Mouse (Mus musculus) lung, adult 18-20 months (tissue): ENCODE data around the gene Ftl1.

Source experiments
- DNase-seq, 2 experiments: peaks; one replicate each; pipeline ENCODE4 v3.0.0; 2022; ENCODE audit warnings: mixed read lengths in 2 of 2

The Ftl1 gene

GRCm38 (mm10) chr7:45449974-45450373 lies 9.7 kb downstream of the Ftl1 start:
- DNase-seq = no peak

- peak in 1 of 2 experiments; percentile 36 for DNase-seq
Observed at GRCm38 (mm10) chr7:45447325-45447990, 12.2 kb downstream of the Ftl1 start.

- DNase-seq = no peak
Observed at GRCm38 (mm10) chr7:45446589-45446988, 13.1 kb downstream of the Ftl1 start.

- no peak for DNase-seq
Observed at GRCm38 (mm10) chr7:45443526-45444420, 15.9 kb downstream of the Ftl1 start.

DNA sequence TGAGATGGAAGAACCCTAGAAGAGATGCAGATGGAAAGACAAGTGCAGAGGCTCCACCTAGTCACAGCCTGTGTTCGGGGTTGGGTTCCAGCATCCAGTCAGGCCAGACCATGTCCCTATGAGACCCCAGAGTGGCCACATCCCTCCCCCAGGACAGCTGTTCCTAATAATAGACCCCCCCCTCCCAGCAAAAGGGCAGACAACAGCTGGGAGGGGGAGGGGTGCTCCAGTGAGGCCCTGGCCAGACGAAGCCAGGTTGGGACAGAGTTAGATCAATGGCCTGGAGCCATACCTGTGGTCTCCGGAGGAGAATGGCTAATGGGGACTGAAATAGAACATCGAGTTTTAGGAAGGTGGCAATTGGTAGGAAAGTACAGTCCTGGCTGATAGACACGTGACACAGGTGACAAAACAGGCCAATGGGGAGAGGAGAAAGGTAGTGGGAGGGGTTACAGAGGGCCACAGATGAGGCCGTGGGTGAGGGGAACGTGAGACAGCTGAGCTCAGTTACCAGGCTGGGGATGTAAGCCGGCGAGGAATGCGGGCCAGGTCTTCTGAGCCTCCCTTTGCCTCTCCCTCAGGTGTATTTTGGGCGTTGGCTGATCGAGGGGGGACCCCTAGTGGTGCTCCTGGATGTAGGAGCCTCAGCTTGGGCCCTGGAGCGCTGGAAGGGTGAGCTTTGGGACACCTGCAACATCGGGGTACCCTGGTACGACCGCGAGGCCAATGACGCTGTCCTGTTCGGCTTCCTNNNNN lies 22.0 kb downstream of the Ftl1 start, which contains the start of gene Ruvbl2:
Gene Ruvbl2, minus strand, starts transcription at position 576 of the 756 bp plus-strand sequence.
- DNase-seq = peak; percentile 44 to 71

DNA sequence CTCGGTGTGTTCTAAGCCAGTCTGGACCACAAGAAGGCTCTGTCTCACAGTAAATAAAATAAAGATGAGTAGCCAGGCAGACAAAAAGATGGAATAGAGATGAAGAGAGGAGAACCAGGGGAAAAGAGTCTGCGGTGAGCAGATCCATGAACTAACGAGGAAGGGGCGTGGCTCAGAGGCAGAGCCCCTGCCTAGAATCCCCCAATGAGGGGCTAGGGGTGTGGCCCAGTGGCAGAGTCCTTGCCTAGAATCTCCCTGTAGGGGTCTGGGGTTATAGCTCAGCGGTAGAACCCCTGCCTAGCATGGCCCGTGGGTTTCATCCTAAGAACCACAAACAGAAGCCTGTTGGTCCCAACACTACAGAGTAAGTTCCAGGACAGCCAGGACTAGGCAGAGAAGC lies 22.6 kb downstream of the Ftl1 start:
- DNase-seq = no peak

GRCm38 (mm10) chr7:45436444-45436843 lies 23.2 kb downstream of the Ftl1 start:
- DNase-seq = no peak

- peak in 1 of 2 experiments; percentile 61 for DNase-seq
Observed at GRCm38 (mm10) chr7:45435038-45435437, 24.6 kb downstream of the Ftl1 start.

- peak; percentile 100 for DNase-seq
Observed at GRCm38 (mm10) chr7:45434203-45435015, 25.3 kb downstream of the Ftl1 start, which contains the start of gene Gys1. Gys1 (plus strand) TSS chr7:45434844.

GRCm38 (mm10) chr7:45433835-45434202 lies 25.9 kb downstream of the Ftl1 start:
- no peak for DNase-seq

DNA sequence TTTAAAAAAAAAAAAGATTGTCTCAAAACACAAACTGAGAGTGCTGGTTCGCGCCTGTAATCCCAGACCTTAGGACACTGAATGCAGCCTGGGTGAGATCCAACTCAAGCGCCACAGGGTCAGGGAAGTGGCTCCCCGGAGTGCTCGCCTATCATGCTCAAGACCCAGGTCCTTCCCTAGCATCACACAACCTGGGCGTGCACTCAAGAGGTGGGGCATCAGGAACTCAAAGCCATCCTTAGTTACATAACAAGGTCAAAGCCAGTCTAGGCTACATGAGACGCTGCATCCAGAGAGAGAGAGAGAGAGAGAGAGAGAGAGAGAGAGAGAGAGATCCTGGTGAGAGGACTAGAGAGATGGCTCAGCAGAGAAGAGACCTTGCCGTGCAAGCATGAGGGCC lies 33.1 kb downstream of the Ftl1 start:
- no peak for DNase-seq

DNA sequence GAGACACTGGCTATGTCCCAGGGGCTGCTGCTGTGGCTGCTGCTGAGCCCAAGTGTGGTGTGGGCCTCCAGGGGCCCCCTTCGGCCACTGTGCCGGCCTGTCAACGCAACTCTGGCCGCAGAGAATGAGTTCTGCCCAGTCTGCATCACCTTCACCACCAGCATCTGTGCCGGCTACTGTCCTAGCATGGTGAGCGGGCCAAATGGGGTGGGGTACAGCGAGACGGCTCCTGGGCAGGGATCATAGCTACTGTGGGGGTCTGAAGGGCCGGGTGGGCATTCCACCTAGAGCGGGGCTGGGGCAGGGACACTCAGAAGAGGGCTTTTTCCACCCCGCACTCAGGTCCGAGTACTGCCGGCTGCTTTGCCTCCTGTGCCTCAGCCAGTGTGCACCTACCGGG lies 38.5 kb downstream of the Ftl1 start:
- no peak for DNase-seq

- DNase-seq = no peak
Observed at GRCm38 (mm10) chr7:45420615-45420919, 39.1 kb downstream of the Ftl1 start, which contains the start of gene Lhb. Lhb (plus strand) TSS chr7:45420820.

GRCm38 (mm10) chr7:45419859-45420614 lies 39.6 kb downstream of the Ftl1 start:
- no peak for DNase-seq

GRCm38 (mm10) chr7:45417962-45418492 lies 41.7 kb downstream of the Ftl1 start:
- DNase-seq = peak in 1 of 2 experiments; percentile 53

GRCm38 (mm10) chr7:45415636-45416035 lies 44.0 kb downstream of the Ftl1 start:
- no peak for DNase-seq

DNA sequence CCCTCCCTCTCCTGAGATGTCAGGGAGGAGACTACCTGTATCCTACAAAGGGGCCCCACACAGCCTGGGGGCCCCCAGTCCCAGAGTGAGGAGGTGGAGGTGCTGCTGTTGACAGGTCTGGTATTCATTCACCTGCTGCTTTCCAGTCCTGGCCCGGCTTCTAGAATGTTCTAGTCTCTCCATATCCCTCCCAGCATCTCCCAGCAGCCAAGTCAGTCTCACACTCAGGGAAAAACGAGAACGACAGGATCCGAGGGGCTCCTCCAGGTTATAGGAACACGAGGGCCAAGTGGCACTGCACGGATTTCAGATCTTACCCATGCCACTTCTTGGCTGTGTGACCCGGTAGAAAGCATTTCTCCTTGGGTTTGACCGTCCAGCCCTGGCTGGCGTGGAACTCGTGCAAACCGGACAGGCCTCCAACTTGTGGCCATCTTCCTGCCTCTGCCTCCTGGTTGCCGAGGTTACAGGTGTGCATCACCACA lies 44.9 kb downstream of the Ftl1 start:
- DNase-seq = no peak

DNA sequence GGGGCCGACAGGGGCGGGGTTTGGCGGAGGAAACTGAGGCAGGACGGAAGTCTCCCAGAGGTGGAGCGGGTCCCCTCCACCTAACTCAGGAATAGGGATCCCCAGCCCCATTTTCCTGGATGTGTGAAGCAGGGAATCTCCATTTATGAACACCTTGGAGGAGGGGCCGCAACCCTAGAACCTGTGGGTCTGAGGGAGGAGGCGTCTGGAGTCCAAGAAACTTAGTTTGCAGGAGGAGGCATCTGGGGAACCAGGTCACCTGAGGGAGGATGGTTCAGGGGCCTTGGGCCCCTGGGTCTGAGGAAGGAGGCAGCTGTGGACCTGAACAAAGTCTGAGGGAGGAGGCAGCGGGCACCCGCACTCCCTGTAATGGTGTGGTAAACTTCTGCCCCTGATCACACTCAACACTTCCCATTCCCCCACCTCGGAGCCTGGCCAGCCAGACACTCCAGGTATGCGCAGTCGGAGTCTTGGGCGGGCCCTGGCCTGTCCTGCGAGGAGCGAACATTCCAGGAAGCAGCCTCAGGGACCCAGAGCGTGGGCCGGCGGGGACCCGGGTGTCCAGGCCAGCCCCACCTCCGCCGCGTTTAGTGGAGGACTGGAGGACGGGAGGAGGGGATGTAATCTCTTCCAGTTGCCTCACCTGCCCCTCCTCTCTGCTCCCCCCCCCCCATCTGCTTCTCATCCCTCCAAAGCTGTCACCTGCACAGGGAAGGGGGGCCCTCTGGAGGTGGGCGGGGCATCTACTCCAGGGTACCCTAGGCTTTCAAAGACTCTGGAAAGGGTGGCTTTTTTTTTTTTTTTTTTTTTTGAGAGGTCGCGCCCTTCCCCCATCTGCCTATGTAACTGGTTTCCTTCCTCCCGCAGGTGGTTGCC lies 45.6 kb downstream of the Ftl1 start:
- DNase-seq = peak; percentile 52 to 74

- DNase-seq = peak; percentile 60 to 62
Observed at GRCm38 (mm10) chr7:45413113-45413863, 46.4 kb downstream of the Ftl1 start, which contains the start of gene Ntf5. Ntf5 (plus strand) TSS chr7:45413695.
